Mouse (Mus musculus) hindbrain, embryonic 13.5 days (tissue): ENCODE measurements around the gene Ovch2. TPM values are rescaled to one million over a fixed set of nuclear protein-coding genes. Genes with fewer than 3 reads are reported as not detected.

Source experiments
- ATAC-seq: fragments of 200-750 bp; cut with Nextera tagmentation; 2 replicates; pipeline ENCODE4 v1.8.0; 2017; ENCODE audit warnings: moderate TSS enrichment; ENCODE audit not compliant: low FRiP score
- H3K27ac ChIP-seq: fragments of 300-500 bp; sonication (generic); 2 replicates; pipeline ENCODE4 v1.5.1; 2015; ENCODE audit warnings: inconsistent platforms, mild to moderate bottlenecking, moderate library complexity
- H3K27me3 ChIP-seq: fragments of 300-500 bp; sonication (generic); 2 replicates; pipeline ENCODE4 v1.6.1; 2015; ENCODE audit warnings: mild to moderate bottlenecking, inconsistent platforms
- H3K36me3 ChIP-seq: fragments of 300-500 bp; sonication (generic); 2 replicates; pipeline ENCODE4 v1.6.1; 2015; ENCODE audit warnings: mild to moderate bottlenecking, inconsistent platforms
- H3K4me1 ChIP-seq: fragments of 300-500 bp; sonication (generic); replicated peaks from 2 replicates; pipeline ENCODE4 v1.6.1; 2015; ENCODE audit warnings: inconsistent platforms
- H3K4me2 ChIP-seq: fragments of 300-500 bp; sonication (generic); 2 replicates; pipeline ENCODE4 v1.6.1; 2015; ENCODE audit warnings: inconsistent platforms, mild to moderate bottlenecking, moderate library complexity
- H3K4me3 ChIP-seq: fragments of 300-500 bp; sonication (generic); 2 replicates; pipeline ENCODE4 v1.5.1; 2015; ENCODE audit warnings: mild to moderate bottlenecking, inconsistent platforms
- H3K9ac ChIP-seq: fragments of 300-500 bp; sonication (generic); 2 replicates; pipeline ENCODE4 v1.6.1; 2015; ENCODE audit warnings: mild to moderate bottlenecking, inconsistent platforms
- H3K9me3 ChIP-seq: fragments of 300-500 bp; sonication (generic); 2 replicates; pipeline ENCODE4 v1.6.1; 2016; ENCODE audit warnings: inconsistent platforms
- WGBS: fragments of 180-500 bp; shearing (Covaris S2); methylation state at CpG from one replicate; pipeline ENCODE4 v1.1.7; 2015; 5-methylcytosine and 5-hydroxymethylcytosine counted together
- polyA plus RNA-seq: library from polyadenylated mRNA; unstranded; fragments of >200 nt; fragmentation: Nextera tagmentation; extraction: Ambion mirVana; gene quantifications from 2 replicates; pipeline ENCODE4 v1.2.1, GENCODE M21; 2015

Gene Ovch2
- polyA plus RNA-seq, 1 experiment from 2014 or later = not detected

DNA sequence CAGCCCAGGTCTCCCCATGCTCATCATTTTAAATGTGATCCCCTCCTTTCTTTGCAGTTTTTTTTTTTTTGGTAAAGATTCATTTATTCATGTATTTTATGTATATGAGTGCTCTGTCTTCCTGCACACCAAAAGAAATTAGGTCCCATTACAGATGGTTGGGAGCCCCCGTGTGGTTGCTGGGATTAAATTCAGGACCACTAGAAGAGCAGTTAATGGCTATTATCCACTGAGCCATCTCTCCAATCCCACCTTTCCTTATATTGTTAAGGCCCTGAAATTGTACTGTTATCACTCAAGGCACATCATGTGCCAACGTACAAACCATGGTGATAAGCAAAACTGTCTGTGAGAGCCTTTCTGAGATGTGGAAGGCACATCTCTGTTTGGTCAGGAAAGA, 62.3 kb downstream of the Ovch2 start:
- H3K4me3 ChIP-seq = no peak overlapping the region
- ATAC-seq = no peak
- no peak overlapping the region for H3K4me2 ChIP-seq
- 42% methylated on average over 2 of the region's 2 CpGs for WGBS
- H3K27me3 ChIP-seq = no peaks in the 10 kb centered on the region
- H3K27ac ChIP-seq = no peak overlapping the region
- H3K36me3 ChIP-seq = no peaks in the 10 kb centered on the region
- H3K4me1 ChIP-seq = no peaks in the 10 kb centered on the region
- H3K9ac ChIP-seq = no peak overlapping the region
- no peaks in the 10 kb centered on the region for H3K9me3 ChIP-seq

DNA sequence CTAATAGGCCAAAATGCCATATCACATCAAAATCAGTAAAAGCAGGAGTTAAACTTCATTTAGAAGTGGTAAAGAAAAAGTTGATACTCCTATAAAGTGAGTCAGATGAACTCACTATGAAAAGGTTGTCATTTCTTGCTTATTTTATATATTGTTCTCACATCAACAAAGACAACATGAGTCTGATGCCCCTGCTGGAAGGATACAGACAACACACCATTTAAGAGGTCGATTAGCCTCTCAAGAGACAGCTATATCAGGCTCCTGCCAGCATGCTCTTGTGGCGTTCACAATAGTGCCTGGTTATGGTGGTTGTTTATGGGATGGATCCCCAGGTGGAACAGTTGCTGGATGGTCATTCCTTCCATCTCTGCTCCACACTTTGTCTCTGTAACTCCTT, 67.8 kb downstream of the Ovch2 start:
- no peaks in the 10 kb centered on the region for H3K36me3 ChIP-seq
- H3K4me3 ChIP-seq = no peak overlapping the region
- H3K9ac ChIP-seq = no peak overlapping the region
- no peaks in the 10 kb centered on the region for H3K4me1 ChIP-seq
- H3K27me3 ChIP-seq = no peaks in the 10 kb centered on the region
- H3K4me2 ChIP-seq = no peak overlapping the region
- no peaks in the 10 kb centered on the region for H3K9me3 ChIP-seq
- H3K27ac ChIP-seq = no peak overlapping the region
- no peak for ATAC-seq
- 70% methylated on average over 2 of the region's 2 CpGs for WGBS

Other genes with a start within 250 kb of the Ovch2 start
- gene Olfml1, start 233.8 kb downstream of the Ovch2 start, polyA plus RNA-seq = 4.1 and 4.3 TPM in 2 replicates
- gene Ppfibp2, start 206.0 kb downstream of the Ovch2 start, polyA plus RNA-seq = 2.1 and 2.4 TPM in 2 replicates
- not detected in 2 replicates for gene 5330417H12Rik, start 176.0 kb downstream of the Ovch2 start, polyA plus RNA-seq
- 0.14 TPM in 1 of 2 replicates, not detected in the other for gene Cyb5r2, start 43.2 kb downstream of the Ovch2 start, polyA plus RNA-seq
- not detected in 2 replicates for gene Olfr467, start 11.1 kb upstream of the Ovch2 start, polyA plus RNA-seq
- not detected in 2 replicates for gene Olfr469, start 24.3 kb upstream of the Ovch2 start, polyA plus RNA-seq
- gene Olfr470, start 46.3 kb upstream of the Ovch2 start, polyA plus RNA-seq = not detected in 2 replicates
- gene Olfr472, start 96.7 kb upstream of the Ovch2 start, polyA plus RNA-seq = not detected in 2 replicates
- not detected in 2 replicates for gene Olfr473, start 129.2 kb upstream of the Ovch2 start, polyA plus RNA-seq
- not detected in 2 replicates for gene Olfr474, start 153.4 kb upstream of the Ovch2 start, polyA plus RNA-seq
- gene Olfr476, start 163.6 kb upstream of the Ovch2 start, polyA plus RNA-seq = not detected in 2 replicates
- gene Olfr477, start 185.5 kb upstream of the Ovch2 start, polyA plus RNA-seq = not detected in 2 replicates
- gene Olfr478, start 232.8 kb upstream of the Ovch2 start, polyA plus RNA-seq = not detected in 2 replicates
- not detected in 2 replicates for gene Olfr479, start 249.5 kb upstream of the Ovch2 start, polyA plus RNA-seq